Mouse (Mus musculus) embryonic fibroblast, embryonic 13.5 days (primary cell): Measurements from ENCODE around the gene Tspan33. TPM values are rescaled to one million over a fixed set of nuclear protein-coding genes. Genes with fewer than 3 reads are reported as not detected.
"Not testable (repeated sequence)": the region's sequence is repeated elsewhere in the genome, so short reads cannot be mapped to it uniquely, and the experiment has no call there.

Experiments
- H3K27ac ChIP-seq: 2 replicates; pipeline ENCODE4 v1.5.1; 2012; ENCODE audit warnings: low read length, control low read depth, inconsistent platforms; ENCODE audit not compliant: insufficient read depth
- H3K4me1 ChIP-seq: 2 replicates; pipeline ENCODE4 v1.6.1; 2011; ENCODE audit warnings: low read length; ENCODE audit not compliant: control insufficient read depth, insufficient read depth
- H3K4me3 ChIP-seq: 2 replicates; pipeline ENCODE4 v1.5.1; 2011; ENCODE audit warnings: mild to moderate bottlenecking, control low read depth, low read length; ENCODE audit not compliant: insufficient read depth
- CTCF ChIP-seq: IDR thresholded peaks from 2 replicates; pipeline ENCODE4 v1.5.1; 2011; ENCODE audit warnings: mild to moderate bottlenecking, control low read depth, low read length, moderate library complexity, borderline replicate concordance; ENCODE audit not compliant: insufficient read depth
- POLR2A ChIP-seq: IDR thresholded peaks from 2 replicates; pipeline ENCODE4 v1.6.1; 2011; ENCODE audit warnings: low read depth, mild to moderate bottlenecking, control low read depth, low read length, moderate library complexity
- polyA plus RNA-seq: library from polyadenylated mRNA; stranded (reverse); fragments of >200 nt; gene quantifications from 2 replicates; pipeline ENCODE4 v1.2.4, GENCODE M21; 2011; ENCODE audit warnings: low read depth; ENCODE audit not compliant: missing spikeins, insufficient read length

Gene Tspan33
- polyA plus RNA-seq, 1 experiment: 1.1 TPM

DNA sequence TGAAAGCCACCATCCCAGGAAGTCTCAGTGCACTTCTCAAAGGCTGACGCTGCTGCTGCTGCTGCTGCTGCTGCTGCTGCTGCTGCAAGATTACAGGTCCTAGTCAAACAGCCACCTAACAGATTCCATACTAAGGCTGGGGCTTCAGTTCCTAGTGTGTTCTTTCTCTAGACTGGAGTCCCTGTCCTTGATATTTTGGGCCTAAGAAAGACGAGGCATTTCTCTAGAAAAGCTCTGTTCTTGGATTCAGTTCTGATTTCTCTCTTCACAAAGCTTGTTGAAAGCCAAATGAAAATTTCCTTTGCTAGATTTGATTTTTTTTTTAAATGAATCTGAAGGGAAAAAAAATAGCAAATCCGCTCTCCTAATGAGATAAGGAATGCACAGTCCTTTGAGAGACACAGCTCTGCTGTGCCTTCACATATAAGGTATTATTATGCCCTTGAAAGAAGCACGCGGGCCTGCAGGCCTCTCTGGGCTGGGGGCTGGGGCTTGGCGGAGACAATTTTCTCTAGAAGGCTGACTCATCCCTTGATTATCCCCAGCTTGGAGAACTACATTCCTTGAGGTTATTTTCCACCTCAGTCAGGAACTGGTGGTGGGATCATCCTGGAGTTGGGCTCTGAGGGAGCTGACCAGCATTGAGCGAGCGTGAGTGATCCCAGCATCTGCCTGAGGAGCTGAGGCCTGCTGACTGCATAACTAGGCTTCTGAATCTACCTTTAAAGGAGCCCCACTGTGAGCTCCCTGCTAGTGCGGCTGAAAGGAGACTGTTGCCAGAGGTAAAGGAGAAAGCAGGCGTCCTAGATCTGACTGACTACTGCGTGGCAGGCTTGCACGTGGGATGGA lies 21.2 kb upstream of the Tspan33 start:
- TF ChIP-seq POLR2A (no peak), CTCF (no peak)
- H3K27ac ChIP-seq: peak overlapping the region; percentile 85

DNA sequence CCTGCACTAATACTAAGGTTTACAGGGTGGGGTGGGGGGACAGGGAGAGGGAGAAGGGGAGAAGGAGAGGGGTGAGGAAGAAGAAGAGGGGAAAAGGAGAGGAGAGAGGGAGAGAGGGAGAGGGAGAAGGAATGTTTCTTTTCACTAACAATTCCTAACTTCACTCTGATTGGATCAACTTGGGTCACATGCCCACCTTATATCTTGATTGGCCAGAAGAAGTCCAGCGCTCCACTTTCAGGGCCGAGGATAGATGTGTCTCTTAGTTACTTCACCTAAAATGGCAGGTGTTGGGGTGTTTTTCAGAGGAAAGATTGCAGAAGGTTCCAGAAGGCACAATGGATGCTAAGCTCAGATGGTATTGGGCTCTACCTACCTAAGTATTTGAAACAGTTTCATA lies 20.3 kb upstream of the Tspan33 start:
- Histone ChIP-seq H3K27ac (no peak overlapping the region), H3K4me3 (no peak overlapping the region), H3K4me1 (no peaks in the 10 kb centered on the region)
- no peak for TF ChIP-seq POLR2A
- TF ChIP-seq CTCF: no peak

More for the DNA sequence above, 21.2 kb upstream of the Tspan33 start:
- Histone ChIP-seq H3K4me3 (no peak overlapping the region), H3K4me1 (no peaks in the 10 kb centered on the region)

DNA sequence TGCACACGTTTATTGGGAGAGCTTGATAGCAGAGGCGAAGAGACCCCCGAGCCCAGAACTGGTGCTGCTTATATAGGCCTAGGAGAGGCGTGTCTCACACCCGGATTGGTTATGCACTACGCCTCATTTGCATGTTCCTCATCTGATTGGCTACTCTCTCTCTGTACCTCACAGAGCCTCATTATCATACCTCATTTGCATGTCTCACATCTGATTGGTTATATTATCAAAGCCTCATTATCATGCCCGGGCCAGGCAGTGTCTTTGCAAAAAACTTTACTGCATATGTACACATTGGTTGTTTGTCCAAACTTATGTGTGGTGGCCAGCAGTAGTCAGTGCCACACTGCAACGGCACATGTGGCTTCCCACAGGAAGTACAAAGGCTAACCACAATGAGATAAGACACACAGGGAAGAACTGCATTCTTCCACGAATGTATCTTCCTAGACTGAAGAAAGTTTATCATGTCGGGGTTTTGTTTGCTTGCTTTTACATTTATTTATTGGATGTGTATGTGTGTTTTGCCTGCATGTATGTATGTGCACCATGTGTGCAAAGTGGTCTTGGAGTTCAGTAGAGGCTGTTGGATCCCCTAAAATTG lies 14.0 kb upstream of the Tspan33 start:
- H3K4me1 ChIP-seq, H3K4me3 ChIP-seq, H3K27ac ChIP-seq: not testable (repeated sequence)

DNA sequence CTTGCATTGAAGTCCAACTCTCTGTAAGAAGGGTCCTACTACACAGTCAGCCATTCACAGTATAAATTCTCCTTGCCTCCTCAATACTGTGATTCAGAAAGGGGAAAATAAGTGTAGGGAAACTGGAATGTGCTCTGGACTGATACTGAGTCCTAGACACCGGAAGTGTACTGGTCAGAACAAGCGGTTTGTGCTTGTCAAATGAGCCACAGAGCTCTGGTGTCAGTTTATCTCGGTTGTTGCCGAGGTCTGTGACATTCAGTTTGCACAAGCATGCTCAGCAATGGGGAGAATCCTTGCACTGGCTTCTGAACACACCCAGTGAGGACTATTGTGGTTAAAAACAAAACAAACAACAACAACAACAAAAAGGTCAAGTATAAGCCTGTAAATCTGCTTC lies 12.2 kb upstream of the Tspan33 start:
- TF ChIP-seq POLR2A: no peak
- TF ChIP-seq CTCF: no peak
- Histone ChIP-seq H3K27ac (no peak overlapping the region), H3K4me3 (no peak overlapping the region), H3K4me1 (no peaks in the 10 kb centered on the region)

DNA sequence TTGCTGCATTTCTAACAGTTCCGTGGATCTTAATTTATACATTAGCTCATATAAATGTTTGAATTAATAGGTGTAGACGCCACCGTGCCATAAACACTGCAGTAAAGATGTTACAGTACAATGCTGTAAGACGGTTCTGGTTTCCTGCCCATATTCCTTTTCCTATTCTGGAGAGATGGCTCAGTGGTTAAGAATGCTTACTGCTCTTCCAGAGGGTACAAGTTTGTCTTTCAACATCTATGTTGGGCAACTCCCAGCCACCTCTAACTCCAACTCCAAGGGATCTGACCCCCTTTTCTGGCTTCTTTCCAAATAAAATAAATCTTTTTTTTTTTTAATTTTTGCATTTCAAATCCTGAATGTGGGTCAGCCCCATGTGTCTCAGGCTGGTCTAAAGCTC lies 9.3 kb upstream of the Tspan33 start:
- Histone ChIP-seq H3K27ac (no peak overlapping the region), H3K4me1 (no peaks in the 10 kb centered on the region), H3K4me3 (no peak overlapping the region)
- TF ChIP-seq CTCF (no peak), POLR2A (no peak)

DNA sequence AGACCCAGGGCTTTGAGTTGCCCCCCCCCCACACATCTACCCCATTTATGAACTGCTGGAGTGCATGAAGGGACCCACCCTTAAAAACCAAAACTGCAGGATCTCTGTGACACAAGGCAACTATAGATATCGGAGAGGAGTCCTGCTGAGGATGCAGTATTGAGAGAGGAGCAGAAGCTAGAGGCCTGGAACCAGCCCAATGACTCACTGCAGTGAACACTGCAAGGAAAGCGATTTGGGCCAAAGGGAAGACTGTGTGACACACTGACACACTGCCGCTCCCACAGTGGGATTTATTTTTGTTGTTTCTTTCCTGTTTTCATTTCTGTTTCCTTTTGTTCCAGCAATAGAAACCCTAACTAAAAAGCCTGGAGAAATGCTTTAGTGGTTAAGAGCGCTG lies 8.1 kb upstream of the Tspan33 start:
- Histone ChIP-seq H3K4me1 (no peaks in the 10 kb centered on the region), H3K4me3 (no peak overlapping the region), H3K27ac (no peak overlapping the region)
- no peak for TF ChIP-seq POLR2A

DNA sequence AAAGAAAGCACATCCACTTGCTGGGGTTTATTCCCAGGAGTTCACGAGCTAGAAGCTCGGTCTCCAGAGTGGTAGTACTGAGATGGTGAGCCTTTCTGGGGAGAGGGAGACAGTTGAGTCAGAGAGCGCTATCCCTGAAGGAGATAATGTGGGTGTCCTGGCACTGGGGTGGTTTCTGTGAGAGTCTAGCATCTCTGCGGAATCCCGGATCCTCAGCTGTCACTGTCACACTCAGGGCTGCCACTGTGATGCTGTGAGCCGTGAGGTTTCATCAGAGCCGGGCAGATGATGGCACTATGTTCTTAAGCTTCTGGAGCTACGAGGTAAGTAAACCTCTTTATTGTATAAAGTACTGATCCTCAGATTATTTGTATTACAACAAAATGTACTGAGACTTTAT lies 4.6 kb upstream of the Tspan33 start:
- H3K27ac ChIP-seq: no peak overlapping the region
- TF ChIP-seq POLR2A: no peak
- TF ChIP-seq CTCF: no peak
- no peak overlapping the region for H3K4me3 ChIP-seq
- H3K4me1 ChIP-seq: no peaks in the 10 kb centered on the region

DNA sequence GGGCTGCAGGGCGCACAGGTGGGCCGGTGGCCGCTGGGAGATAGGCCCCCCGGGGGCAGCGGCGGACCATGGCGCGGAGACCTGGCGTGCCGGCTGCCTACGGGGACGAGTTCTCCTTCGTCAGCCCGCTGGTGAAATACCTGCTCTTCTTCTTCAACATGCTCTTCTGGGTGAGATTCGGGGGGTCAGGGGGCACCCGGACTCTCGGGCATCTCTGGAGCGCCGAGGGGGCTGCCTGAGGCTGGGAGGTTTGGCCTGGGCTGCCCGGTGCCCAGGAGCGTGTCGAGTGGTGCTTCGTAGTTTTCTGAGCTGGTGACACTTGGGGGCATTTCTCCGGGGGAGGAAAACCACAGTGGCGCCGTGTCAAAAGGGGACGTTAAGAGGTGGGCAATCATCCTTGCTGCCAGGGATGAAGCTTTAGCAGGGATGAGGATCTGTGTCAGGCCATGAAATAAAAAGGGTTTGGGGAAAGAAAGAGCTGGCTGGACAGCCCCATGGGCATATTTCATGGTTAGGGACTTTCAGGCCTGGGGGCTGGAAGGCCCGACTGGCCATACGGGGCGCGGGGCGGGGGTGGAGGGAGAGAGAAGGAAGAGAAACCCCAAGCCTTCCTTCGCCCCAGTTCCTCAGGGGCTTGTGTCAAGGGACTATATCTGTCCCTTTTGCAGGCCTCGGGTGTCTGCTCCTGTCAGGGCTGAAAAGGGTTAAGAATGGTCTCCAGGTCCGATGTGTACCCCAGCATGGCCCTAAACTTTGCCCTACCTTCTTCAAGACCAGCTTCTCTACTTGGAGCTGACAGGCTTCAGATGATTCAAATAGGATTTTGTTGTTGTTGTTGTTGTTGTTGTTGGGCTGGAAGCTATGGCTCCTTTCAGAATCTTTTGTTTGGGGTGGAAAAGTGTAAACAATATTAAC lies 610 bp downstream of the Tspan33 start:
- Histone ChIP-seq H3K4me1 (no peaks in the 10 kb centered on the region), H3K27ac (no peak overlapping the region), H3K4me3 (peak overlapping the region; percentile 48)
- TF ChIP-seq CTCF (no peak), POLR2A (no peak)

DNA sequence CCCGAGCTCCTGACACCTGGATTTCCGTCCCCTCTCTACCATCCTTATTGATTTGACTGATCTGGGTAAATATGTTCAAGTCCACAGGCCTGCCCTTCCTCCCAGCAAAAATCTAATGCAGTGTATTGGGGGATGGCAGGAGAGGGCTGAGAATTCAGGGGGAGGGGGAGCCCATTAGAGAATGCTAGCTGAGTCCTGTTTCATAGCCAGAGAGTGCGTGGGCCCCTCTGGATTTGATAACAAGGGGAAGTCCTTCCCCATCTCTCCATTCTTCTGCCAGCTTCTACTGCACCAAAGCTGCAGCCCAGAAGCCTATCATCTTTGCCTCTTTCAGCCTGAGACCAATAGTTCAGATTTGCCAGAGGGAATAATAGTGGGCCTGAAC lies 1.3 kb downstream of the Tspan33 start:
- no peak overlapping the region for H3K4me3 ChIP-seq
- H3K27ac ChIP-seq: no peak overlapping the region
- TF ChIP-seq POLR2A (no peak), CTCF (no peak)
- no peaks in the 10 kb centered on the region for H3K4me1 ChIP-seq

DNA sequence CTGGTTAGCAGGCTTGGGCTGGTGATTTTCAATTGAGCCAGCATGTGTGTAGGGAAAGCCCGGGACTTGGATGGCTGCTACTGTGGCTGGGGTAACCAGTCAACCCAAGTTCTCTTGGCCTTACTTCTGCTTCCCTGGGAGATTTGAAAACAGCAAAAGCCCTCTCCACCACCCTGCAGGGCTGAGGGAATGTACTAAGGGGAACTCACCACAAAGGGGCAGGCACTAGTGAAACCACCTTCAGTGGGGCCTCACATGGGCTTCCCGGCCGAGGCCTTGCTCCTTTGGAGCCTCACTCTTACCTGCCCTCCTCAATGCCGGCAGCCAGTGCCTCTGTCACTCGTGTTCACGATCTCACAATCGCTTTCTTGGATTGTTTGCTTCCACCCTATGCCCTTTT lies 2.0 kb downstream of the Tspan33 start:
- no peak overlapping the region for H3K4me3 ChIP-seq
- no peak for TF ChIP-seq CTCF
- TF ChIP-seq POLR2A: no peak
- H3K27ac ChIP-seq: no peak overlapping the region
- H3K4me1 ChIP-seq: no peaks in the 10 kb centered on the region
